Comparison of ENCODE assay signal across 20 mouse cellular contexts in genomic region chr17:36182212-36182611, GRCm38 (mm10). TPM values are rescaled to one million over a fixed set of nuclear protein-coding genes. Genes with fewer than 3 reads are reported as not detected.
"Had no signal": no experiment of that assay in that cellular context is flagged by ENCODE, and none has a peak within 500 bp of the region (broad histone marks: within the 10 kb centered on the region; RNA-seq: fewer than 3 reads in every experiment).

No protein-coding gene starts in this region.

- H3K4me1 ChIP-seq: liver, embryonic 15.5 days; megakaryocyte, embryonic 14.5 days; midbrain, embryonic 12.5 days; neural tube, embryonic 12.5 days had no signal

- H3K9me3 ChIP-seq: liver, embryonic 15.5 days; megakaryocyte, embryonic 14.5 days; midbrain, embryonic 12.5 days; neural tube, embryonic 12.5 days had no signal

- H3K4me3 ChIP-seq: liver, embryonic 15.5 days; megakaryocyte, embryonic 14.5 days; midbrain, embryonic 12.5 days; myocyte; neural tube, embryonic 12.5 days had no signal

- H3K4me2 ChIP-seq: liver, embryonic 15.5 days; midbrain, embryonic 12.5 days; neural tube, embryonic 12.5 days had no signal

- ATAC-seq: liver, postnatal 0 days; midbrain, embryonic 16.5 days had no signal

- H3K36me3 ChIP-seq: liver, embryonic 15.5 days; midbrain, embryonic 12.5 days; neural tube, embryonic 12.5 days had no signal

- H3K27ac ChIP-seq: liver, embryonic 15.5 days; macrophage; midbrain, embryonic 12.5 days; neural tube, embryonic 12.5 days had no signal

- H3K9ac ChIP-seq: liver, embryonic 15.5 days; liver, postnatal 0 days; midbrain, embryonic 12.5 days; neural tube, embryonic 12.5 days had no signal

- DNase-seq: liver, postnatal 0 days; lung, adult 2 months; lung, postnatal 14 days; lung, postnatal 36 days; midbrain, embryonic 14.5 days; right cerebral cortex, postnatal 14 days; spleen, adult 18-20 months; thymus, adult 18-20 months; thymus, postnatal 14 days; thymus, postnatal 36 days had no signal

RNA-seq across cellular contexts. Expression of gene H2-T3, which starts 7.9 kb away (rescaled TPM):
- polyA plus RNA-seq: liver, embryonic 15.5 days; liver, postnatal 0 days; lung, adult 2 months; macrophage; midbrain, embryonic 12.5 days; midbrain, embryonic 14.5 days; midbrain, embryonic 16.5 days; myocyte; neural tube, embryonic 12.5 days; neural tube, embryonic 14.5 days; stomach, embryonic 14.5 days had no signal

RNA-seq across cellular contexts. Expression of gene Gm8909, which starts 13.9 kb away (rescaled TPM):
- polyA plus RNA-seq: liver, embryonic 15.5 days; liver, postnatal 0 days; macrophage; midbrain, embryonic 12.5 days; midbrain, embryonic 14.5 days; midbrain, embryonic 16.5 days; myocyte; neural tube, embryonic 14.5 days had no signal

RNA-seq across cellular contexts. Expression of gene Gm7030, which starts 53.0 kb away (rescaled TPM):
- polyA plus RNA-seq: liver, embryonic 15.5 days; liver, postnatal 0 days; lung, adult 2 months; lung, embryonic 16.5 days; macrophage; midbrain, embryonic 12.5 days; midbrain, embryonic 14.5 days; midbrain, embryonic 16.5 days; myocyte; neural tube, embryonic 12.5 days; neural tube, embryonic 14.5 days; stomach, embryonic 14.5 days had no signal
